ENCODE assay signal across 7 mouse cellular contexts in the genomic region with DNA sequence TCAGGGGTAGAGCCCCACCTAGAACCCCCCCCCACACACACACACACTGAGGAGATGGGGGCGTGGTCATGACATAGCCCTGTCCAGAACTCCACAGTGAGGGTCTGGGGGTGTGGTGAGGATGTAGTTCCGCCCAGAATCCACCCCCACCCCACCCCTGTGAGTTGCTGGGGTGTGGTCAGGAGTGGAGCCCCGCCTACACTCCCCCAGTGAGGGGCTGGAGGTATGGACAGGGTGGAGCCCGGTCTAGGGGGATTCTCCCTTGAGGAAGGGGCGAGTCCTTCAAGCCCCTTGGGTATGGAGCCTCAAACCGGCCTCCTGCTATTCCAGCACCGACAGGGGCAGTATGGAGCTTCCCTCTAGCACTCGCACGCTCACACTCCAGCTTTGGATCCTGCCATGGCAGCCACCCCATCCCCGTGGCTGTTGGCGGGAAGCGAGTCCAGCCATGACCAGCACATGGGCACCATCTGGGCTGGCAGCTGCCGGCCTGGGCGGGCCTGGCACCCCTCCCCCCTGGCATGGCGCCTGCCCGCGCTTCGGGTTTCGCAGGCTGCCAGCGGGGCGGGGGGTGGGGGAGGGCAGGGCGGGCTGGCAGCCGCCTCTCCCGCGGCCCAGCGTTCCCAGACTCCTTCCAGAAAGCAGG. TPM values are rescaled to one million over a fixed set of nuclear protein-coding genes. Genes with fewer than 3 reads are reported as not detected.
DNase-seq lines count a peak whose midpoint lies in the region; ATAC-seq and TF ChIP-seq lines count a peak whose summit lies in the region.

No protein-coding gene starts in this region.

- WGBS in embryonic facial prominence, embryonic 13.5 days: 1% methylated on average over 22 of the region's 26 CpGs
- WGBS in intestine, postnatal 0 days: 5% methylated on average over 24 of the region's 26 CpGs
- WGBS in limb, embryonic 10.5 days: 1% methylated on average over 26 of the region's 26 CpGs
- under 1% methylated on average over 25 of the region's 26 CpGs for WGBS in midbrain, embryonic 11.5 days

- peak overlapping the region; percentile 62 for H3K4me2 ChIP-seq in embryonic facial prominence, embryonic 13.5 days
- peak overlapping the region; percentile 63 for H3K4me2 ChIP-seq in intestine, postnatal 0 days (replicated peaks; ENCODE audit: low read depth)
- H3K4me2 ChIP-seq in midbrain, embryonic 11.5 days: peak overlapping the region; percentile 69

- TF ChIP-seq CTCF in intestine, postnatal 0 days (IDR thresholded peaks at IDR 0.05; ENCODE audit: low read depth): peak; percentile 80

- peak overlapping the region; percentile 35 for H3K4me3 ChIP-seq in embryonic facial prominence, embryonic 13.5 days
- H3K4me3 ChIP-seq in intestine, postnatal 0 days (ENCODE audit: low read depth, low read length): peak overlapping the region; percentile 16
- peak overlapping the region; percentile 50 for H3K4me3 ChIP-seq in limb, embryonic 10.5 days
- H3K4me3 ChIP-seq in midbrain, embryonic 11.5 days (ENCODE audit: low read depth, low read length): peak overlapping the region; percentile 31

- no peaks in the 10 kb centered on the region for H3K9me3 ChIP-seq in embryonic facial prominence, embryonic 13.5 days
- H3K9me3 ChIP-seq in intestine, postnatal 0 days (ENCODE audit: control insufficient read depth): no peaks in the 10 kb centered on the region
- no peaks in the 10 kb centered on the region for H3K9me3 ChIP-seq in limb, embryonic 10.5 days (replicated peaks)
- no peaks in the 10 kb centered on the region for H3K9me3 ChIP-seq in midbrain, embryonic 11.5 days (ENCODE audit: control insufficient read depth, low read length)

- peaks cover 76% of the 10 kb centered on the region for H3K4me1 ChIP-seq in embryonic facial prominence, embryonic 13.5 days
- H3K4me1 ChIP-seq in intestine, postnatal 0 days (replicated peaks; ENCODE audit: control insufficient read depth, insufficient read depth, low read length): peaks cover 13% of the 10 kb centered on the region
- H3K4me1 ChIP-seq in limb, embryonic 10.5 days: peaks cover 84% of the 10 kb centered on the region
- peaks cover 27% of the 10 kb centered on the region for H3K4me1 ChIP-seq in midbrain, embryonic 11.5 days (ENCODE audit: control insufficient read depth, insufficient read depth, low read length)

- peak; percentile 97 for DNase-seq in brain, adult 2 months (ENCODE audit: low read depth, low spot score)
- DNase-seq in heart, adult 11 months: peak; percentile 99
- DNase-seq in limb, embryonic 10.5 days (ENCODE audit: low spot score): peak; percentile 83
- DNase-seq in midbrain, embryonic 11.5 days (ENCODE audit: low spot score, missing footprints): peak; percentile 94
- peak; percentile 97 for DNase-seq in skeletal muscle tissue, adult 2 months (ENCODE audit: low read depth, low spot score)

- peak; percentile 73 for ATAC-seq in embryonic facial prominence, embryonic 13.5 days (ENCODE audit: insufficient number of reproducible peaks, insufficient read depth, low FRiP score, low TSS enrichment, low read depth)
- peak; percentile 41 for ATAC-seq in intestine, postnatal 0 days
- peak; percentile 59 for ATAC-seq in midbrain, embryonic 11.5 days (ENCODE audit: low FRiP score)

- no peaks in the 10 kb centered on the region for H3K27me3 ChIP-seq in embryonic facial prominence, embryonic 13.5 days
- no peaks in the 10 kb centered on the region for H3K27me3 ChIP-seq in intestine, postnatal 0 days (replicated peaks; ENCODE audit: control insufficient read depth, insufficient read depth, low read length)
- H3K27me3 ChIP-seq in limb, embryonic 10.5 days (ENCODE audit: low read depth, poor library complexity, severe bottlenecking): peaks cover 18% of the 10 kb centered on the region
- H3K27me3 ChIP-seq in midbrain, embryonic 11.5 days (ENCODE audit: control insufficient read depth, insufficient read depth, low read length): no peaks in the 10 kb centered on the region; the same call in 1 of the 2 replicates

- H3K9ac ChIP-seq in embryonic facial prominence, embryonic 13.5 days: peak overlapping the region; percentile 69
- no peak overlapping the region for H3K9ac ChIP-seq in intestine, postnatal 0 days (ENCODE audit: low read depth, low read length)
- H3K9ac ChIP-seq in midbrain, embryonic 11.5 days (ENCODE audit: low read length): peak overlapping the region; percentile 34

- H3K36me3 ChIP-seq in embryonic facial prominence, embryonic 13.5 days: peaks cover 50% of the 10 kb centered on the region
- peaks cover 7% of the 10 kb centered on the region; the same call in 1 of the 2 replicates for H3K36me3 ChIP-seq in intestine, postnatal 0 days (ENCODE audit: control insufficient read depth, insufficient read depth)
- H3K36me3 ChIP-seq in limb, embryonic 10.5 days: peaks cover 9% of the 10 kb centered on the region
- H3K36me3 ChIP-seq in midbrain, embryonic 11.5 days (ENCODE audit: control insufficient read depth, insufficient read depth, low read length): no peaks in the 10 kb centered on the region

- peak overlapping the region; percentile 94 for H3K27ac ChIP-seq in embryonic facial prominence, embryonic 13.5 days
- peak overlapping the region; percentile 50; the same call in 1 of the 2 replicates for H3K27ac ChIP-seq in intestine, postnatal 0 days (ENCODE audit: low read depth, low read length)
- H3K27ac ChIP-seq in limb, embryonic 10.5 days: peak overlapping the region; percentile 89
- no peak overlapping the region for H3K27ac ChIP-seq in midbrain, embryonic 11.5 days (ENCODE audit: low read depth, low read length)

RNA-seq across cellular contexts. Expression of a gene that starts 23.9 kb away (rescaled TPM):
- 3.1 and 7.1 TPM in 2 replicates for polyA plus RNA-seq in embryonic facial prominence, embryonic 13.5 days (2015; fragmentation: Nextera tagmentation; extraction: Ambion mirVana)
- polyA plus RNA-seq in intestine, postnatal 0 days (2015; fragmentation: Nextera tagmentation; extraction: Ambion mirVana): 1,233 and 1,333 TPM in 2 replicates
- polyA plus RNA-seq in limb, embryonic 10.5 days (2016; fragmentation: Nextera tagmentation; extraction: Ambion mirVana): 1.9 and 2.9 TPM in 2 replicates
- polyA plus RNA-seq in midbrain, embryonic 11.5 days (2014; fragmentation: Nextera tagmentation; extraction: Ambion mirVana): 2.3 and 2.7 TPM in 2 replicates

RNA-seq across cellular contexts. Expression of a gene that starts 27.9 kb away (rescaled TPM):
- 1.2 and 1.5 TPM in 2 replicates for polyA plus RNA-seq in embryonic facial prominence, embryonic 13.5 days (2015; fragmentation: Nextera tagmentation; extraction: Ambion mirVana)
- 0.31 TPM in 1 of 2 replicates, not detected in the other for polyA plus RNA-seq in intestine, postnatal 0 days (2015; fragmentation: Nextera tagmentation; extraction: Ambion mirVana)
- 1.4 and 1.5 TPM in 2 replicates for polyA plus RNA-seq in limb, embryonic 10.5 days (2016; fragmentation: Nextera tagmentation; extraction: Ambion mirVana)
- polyA plus RNA-seq in midbrain, embryonic 11.5 days (2014; fragmentation: Nextera tagmentation; extraction: Ambion mirVana): 0.20 and 0.47 TPM in 2 replicates

RNA-seq across cellular contexts. Expression of a gene that starts 32.4 kb away (rescaled TPM):
- 4.1 and 5.0 TPM in 2 replicates for polyA plus RNA-seq in embryonic facial prominence, embryonic 13.5 days (2015; fragmentation: Nextera tagmentation; extraction: Ambion mirVana)
- 0.76 and 1.1 TPM in 2 replicates for polyA plus RNA-seq in intestine, postnatal 0 days (2015; fragmentation: Nextera tagmentation; extraction: Ambion mirVana)
- 3.8 and 4.2 TPM in 2 replicates for polyA plus RNA-seq in limb, embryonic 10.5 days (2016; fragmentation: Nextera tagmentation; extraction: Ambion mirVana)
- polyA plus RNA-seq in midbrain, embryonic 11.5 days (2014; fragmentation: Nextera tagmentation; extraction: Ambion mirVana): 2.7 and 2.9 TPM in 2 replicates

RNA-seq across cellular contexts. Expression of a gene that starts 32.5 kb away (rescaled TPM):
- 67.8 and 71.8 TPM in 2 replicates for polyA plus RNA-seq in embryonic facial prominence, embryonic 13.5 days (2015; fragmentation: Nextera tagmentation; extraction: Ambion mirVana)
- polyA plus RNA-seq in intestine, postnatal 0 days (2015; fragmentation: Nextera tagmentation; extraction: Ambion mirVana): 54.0 and 59.4 TPM in 2 replicates
- polyA plus RNA-seq in limb, embryonic 10.5 days (2016; fragmentation: Nextera tagmentation; extraction: Ambion mirVana): 101 and 115 TPM in 2 replicates
- polyA plus RNA-seq in midbrain, embryonic 11.5 days (2014; fragmentation: Nextera tagmentation; extraction: Ambion mirVana): 43.3 and 53.7 TPM in 2 replicates

RNA-seq across cellular contexts. Expression of a gene that starts 38.4 kb away (rescaled TPM):
- polyA plus RNA-seq in embryonic facial prominence, embryonic 13.5 days (2015; fragmentation: Nextera tagmentation; extraction: Ambion mirVana): 102 and 119 TPM in 2 replicates
- 40.8 and 45.2 TPM in 2 replicates for polyA plus RNA-seq in intestine, postnatal 0 days (2015; fragmentation: Nextera tagmentation; extraction: Ambion mirVana)
- 134 and 148 TPM in 2 replicates for polyA plus RNA-seq in limb, embryonic 10.5 days (2016; fragmentation: Nextera tagmentation; extraction: Ambion mirVana)
- polyA plus RNA-seq in midbrain, embryonic 11.5 days (2014; fragmentation: Nextera tagmentation; extraction: Ambion mirVana): 94.3 and 104 TPM in 2 replicates

Comparison
In these comparisons a context has a peak if more than half of its experiments do, and no peak if none do; other contexts are left out.
1. RNA of a gene that starts 23.9 kb away (polyA plus RNA-seq): 1,233 to 1,333 TPM in intestine, postnatal 0 days; 3.1 to 7.1 TPM in embryonic facial prominence, embryonic 13.5 days, 1.9 to 2.9 TPM in limb, embryonic 10.5 days and 2.3 to 2.7 TPM in midbrain, embryonic 11.5 days; every median in the first group is over 100 times any median in the second.
2. Peak in every context shown above with its lines, with median percentiles within 50 percentile points of each other: DNase-seq, ATAC-seq, H3K4me2 ChIP-seq and H3K4me3 ChIP-seq.